ENCODE assay signal across 8 mouse cellular contexts in the genomic region with DNA sequence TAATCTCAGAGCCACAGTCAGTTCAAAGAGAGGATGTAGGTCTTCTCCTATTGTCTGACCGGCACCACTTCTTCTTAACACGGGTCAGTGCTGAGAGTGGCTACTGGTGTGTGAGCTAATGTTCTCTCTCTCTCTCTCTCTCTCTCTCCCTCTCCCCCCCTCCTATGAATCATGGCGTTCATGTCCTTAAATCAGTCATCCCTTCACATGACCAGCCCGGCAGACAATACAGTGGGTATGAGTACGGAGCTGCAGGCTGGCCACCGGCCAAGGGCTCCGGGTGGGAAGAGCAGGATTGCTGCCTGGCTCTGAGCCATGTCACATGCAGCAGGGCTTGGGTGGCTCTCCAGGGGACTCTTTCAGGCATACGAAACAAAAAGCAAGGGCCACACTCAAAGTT. TPM values are rescaled to one million over a fixed set of nuclear protein-coding genes. Genes with fewer than 3 reads are reported as not detected.
DNase-seq lines count a peak whose midpoint lies in the region; ATAC-seq and TF ChIP-seq lines count a peak whose summit lies in the region.

No protein-coding gene starts in this region.

- H3K4me2 ChIP-seq in forebrain, embryonic 16.5 days (ENCODE audit: low read length): 0 out of 2 replicates have a peak overlapping the region, but pooled peaks have one; percentile 4
- peak overlapping the region; percentile 44 for H3K4me2 ChIP-seq in intestine, postnatal 0 days (replicated peaks; ENCODE audit: low read depth)

- H3K36me3 ChIP-seq in forebrain, embryonic 16.5 days (ENCODE audit: control insufficient read depth, insufficient read depth): no peaks in the 10 kb centered on the region
- H3K36me3 ChIP-seq in intestine, postnatal 0 days (ENCODE audit: control insufficient read depth, insufficient read depth): no peaks in the 10 kb centered on the region

- no peak overlapping the region; the same call in 1 of the 2 replicates for H3K4me3 ChIP-seq in layer of hippocampus, adult 2 months
- H3K4me3 ChIP-seq in forebrain, embryonic 16.5 days (replicated peaks; ENCODE audit: low read length): no peak overlapping the region
- no peak overlapping the region for H3K4me3 ChIP-seq in intestine, postnatal 0 days (ENCODE audit: low read depth, low read length)

- no peak for TF ChIP-seq CTCF in layer of hippocampus, adult 2 months (conservative IDR thresholded peaks at IDR 0.05)
- TF ChIP-seq CTCF in intestine, postnatal 0 days (IDR thresholded peaks at IDR 0.05; ENCODE audit: low read depth): no peak

- WGBS in forebrain, embryonic 16.5 days: 8% methylated on average over 8 of the region's 8 CpGs
- 41% methylated on average over 8 of the region's 8 CpGs for WGBS in intestine, postnatal 0 days

- H3K27ac ChIP-seq in layer of hippocampus, adult 2 months: 0 out of 2 replicates have a peak overlapping the region, but pooled peaks have one; percentile 78
- peak overlapping the region; percentile 86 for H3K27ac ChIP-seq in forebrain, embryonic 16.5 days (ENCODE audit: low read length)
- H3K27ac ChIP-seq in intestine, postnatal 0 days (ENCODE audit: low read depth, low read length): no peak overlapping the region

- peaks cover 39% of the 10 kb centered on the region for H3K4me1 ChIP-seq in forebrain, embryonic 16.5 days (replicated peaks; ENCODE audit: control insufficient read depth, insufficient read depth, low read length)
- H3K4me1 ChIP-seq in intestine, postnatal 0 days (replicated peaks; ENCODE audit: control insufficient read depth, insufficient read depth, low read length): no peaks in the 10 kb centered on the region

- DNase-seq in layer of hippocampus, adult 2 months (ENCODE audit: low spot score in 2 of 2): no peak
- no peak for DNase-seq in layer of hippocampus, adult 8-10 months (ENCODE audit: low spot score in 2 of 2)
- peak; percentile 66 to 67 for DNase-seq in adrenal gland, adult 18-20 months (ENCODE audit: low spot score in 2 of 2)
- peak; percentile 76 to 88 for DNase-seq in lung, postnatal 4 days
- DNase-seq in testis, postnatal 14 days (ENCODE audit: low spot score): peak; percentile 26
- no peak for DNase-seq in urinary bladder, postnatal 25 days (ENCODE audit: low spot score)

- H3K27me3 ChIP-seq in forebrain, embryonic 16.5 days (replicated peaks; ENCODE audit: control insufficient read depth, insufficient read depth, low read length): no peaks in the 10 kb centered on the region
- H3K27me3 ChIP-seq in intestine, postnatal 0 days (replicated peaks; ENCODE audit: control insufficient read depth, insufficient read depth, low read length): no peaks in the 10 kb centered on the region

- no peaks in the 10 kb centered on the region for H3K9me3 ChIP-seq in forebrain, embryonic 16.5 days (ENCODE audit: control insufficient read depth, low read length)
- no peaks in the 10 kb centered on the region for H3K9me3 ChIP-seq in intestine, postnatal 0 days (ENCODE audit: control insufficient read depth)

- H3K9ac ChIP-seq in forebrain, embryonic 16.5 days (replicated peaks; ENCODE audit: low read depth, low read length): no peak overlapping the region
- H3K9ac ChIP-seq in intestine, postnatal 0 days (ENCODE audit: low read depth, low read length): no peak overlapping the region

- ATAC-seq in forebrain, embryonic 16.5 days: peak; percentile 46
- ATAC-seq in intestine, postnatal 0 days: no peak

RNA-seq across cellular contexts. Expression of gene Pgm2, which starts 47.2 kb away (rescaled TPM):
- total RNA-seq in layer of hippocampus, adult 2 months (2021): 10 to 100 TPM; 10.6 to 11.7 TPM
- 10 to 100 TPM in 2 of 4 experiments, 1 to 10 TPM in 2; 10.0 to 12.6 (median 10.4) TPM for total RNA-seq in layer of hippocampus, adult 8-10 months (2022)
- total RNA-seq in adrenal gland, adult 18-20 months (2021): 10 to 100 TPM; 17.3 to 28.8 TPM
- polyA plus RNA-seq in forebrain, embryonic 16.5 days (2015; fragmentation: Nextera tagmentation; extraction: Ambion mirVana): 23.6 and 29.2 TPM in 2 replicates
- 30.1 and 36.3 TPM in 2 replicates for polyA plus RNA-seq in intestine, postnatal 0 days (2015; fragmentation: Nextera tagmentation; extraction: Ambion mirVana)

Comparison
In these comparisons a context has a peak if more than half of its experiments do, and no peak if none do; other contexts are left out.
1. DNase-seq: peak in adrenal gland, adult 18-20 months (2 of 2), lung, postnatal 4 days (2 of 2) and testis, postnatal 14 days (single experiment); none in layer of hippocampus, adult 2 months (0 of 2), layer of hippocampus, adult 8-10 months (0 of 2) and urinary bladder, postnatal 25 days (single experiment).